ENCODE assay signal across 8 mouse cellular contexts in the genomic region with DNA sequence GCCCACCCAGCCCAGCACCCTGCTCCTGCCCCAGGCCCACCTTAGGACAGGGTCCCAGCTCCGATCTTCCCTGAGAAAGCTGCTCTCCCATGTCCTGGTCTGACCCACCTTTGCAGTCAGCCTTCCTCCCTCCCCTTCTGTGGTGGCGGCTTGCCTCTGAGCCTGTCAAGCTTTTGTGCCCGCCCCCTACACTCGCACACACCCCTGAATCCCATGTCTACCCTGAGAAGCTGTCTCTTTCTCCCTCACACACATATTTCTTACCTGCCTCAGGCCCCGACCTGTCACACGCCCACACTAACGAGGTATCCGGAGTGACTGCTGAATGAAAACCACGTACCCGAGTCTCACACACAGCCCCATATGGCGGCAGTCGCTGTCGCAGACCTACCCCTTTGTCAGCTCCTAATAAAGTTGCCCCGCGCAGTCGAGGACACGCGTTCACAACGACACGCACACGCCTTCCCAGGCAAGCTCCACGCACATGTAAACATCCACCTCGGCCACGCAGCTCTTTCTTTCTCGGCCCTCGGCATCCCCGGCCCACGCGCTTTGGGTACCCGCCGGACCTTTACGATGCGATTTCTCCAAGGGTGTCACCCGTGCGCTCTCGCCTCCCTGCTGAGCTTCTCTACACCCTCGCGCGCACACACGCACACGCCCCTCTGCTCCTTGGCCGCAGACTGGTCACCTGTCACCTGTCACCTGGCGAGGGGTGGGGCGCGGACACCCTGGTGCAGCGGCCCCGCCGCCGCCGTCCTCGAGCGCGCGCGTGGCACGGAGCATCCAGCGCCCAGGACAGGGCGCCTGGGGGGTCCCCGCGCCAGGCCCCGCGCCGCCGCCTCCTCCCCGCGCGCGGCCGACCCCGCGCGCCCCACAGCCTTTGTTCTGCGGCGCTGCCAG. TPM values are rescaled to one million over a fixed set of nuclear protein-coding genes. Genes with fewer than 3 reads are reported as not detected.
DNase-seq lines count a peak whose midpoint lies in the region; ATAC-seq and TF ChIP-seq lines count a peak whose summit lies in the region.

No protein-coding gene starts in this region.

- H3K4me1 ChIP-seq in lung, adult 2 months (ENCODE audit: control insufficient read depth, insufficient read depth, low read length), result peaks cover 4% of the 10 kb centered on the region; the same call in 1 of the 2 replicates
- H3K4me1 ChIP-seq in forebrain, postnatal 0 days (ENCODE audit: insufficient read depth), result peaks cover 23% of the 10 kb centered on the region
- H3K4me1 ChIP-seq in limb, embryonic 10.5 days, result peaks cover 25% of the 10 kb centered on the region
- peaks cover 5% of the 10 kb centered on the region; the same call in 1 of the 2 replicates for H3K4me1 ChIP-seq in neural tube, embryonic 11.5 days (ENCODE audit: control insufficient read depth, insufficient read depth, low read length)

- DNase-seq in lung, adult 2 months, result no peak
- no peak for DNase-seq in lung, postnatal 25 days (ENCODE audit: low spot score)
- DNase-seq in forebrain, postnatal 0 days, result peak; percentile 79
- DNase-seq in limb, embryonic 10.5 days (ENCODE audit: low spot score), result peak; percentile 54
- DNase-seq in neural tube, embryonic 11.5 days (ENCODE audit: low spot score), result peak; percentile 61
- no peak for DNase-seq in spleen, postnatal 14 days (ENCODE audit: low spot score in 2 of 2)

- no peak for TF ChIP-seq CTCF in lung, adult 2 months (IDR thresholded peaks at IDR 0.05; ENCODE audit: insufficient read depth, low read length)
- TF ChIP-seq CTCF in forebrain, postnatal 0 days (IDR thresholded peaks at IDR 0.05; ENCODE audit: low read depth), result no peak

- peak overlapping the region; percentile 97 for H3K27ac ChIP-seq in forebrain, postnatal 0 days (ENCODE audit: low read depth, low read length)
- H3K27ac ChIP-seq in limb, embryonic 10.5 days, result peak overlapping the region; percentile 87
- H3K27ac ChIP-seq in neural tube, embryonic 11.5 days (ENCODE audit: low read depth, low read length), result peak overlapping the region; percentile 49

- peak overlapping the region; percentile 73 for H3K4me3 ChIP-seq in lung, adult 2 months (replicated peaks; ENCODE audit: extremely low read depth, low read depth, low read length)
- H3K4me3 ChIP-seq in forebrain, postnatal 0 days (ENCODE audit: low read depth, low read length), result peak overlapping the region; percentile 95
- H3K4me3 ChIP-seq in limb, embryonic 10.5 days, result peak overlapping the region; percentile 80
- H3K4me3 ChIP-seq in neural tube, embryonic 11.5 days (ENCODE audit: low read depth, low read length), result peak overlapping the region; percentile 75

- H3K27me3 ChIP-seq in forebrain, postnatal 0 days (ENCODE audit: insufficient read depth, low read length), result no peaks in the 10 kb centered on the region
- peaks cover 40% of the 10 kb centered on the region for H3K27me3 ChIP-seq in limb, embryonic 10.5 days (ENCODE audit: low read depth, poor library complexity, severe bottlenecking)
- no peaks in the 10 kb centered on the region for H3K27me3 ChIP-seq in neural tube, embryonic 11.5 days (ENCODE audit: control insufficient read depth, insufficient read depth, low read length)

- H3K9ac ChIP-seq in forebrain, postnatal 0 days, result peak overlapping the region; percentile 98
- peak overlapping the region; percentile 88 for H3K9ac ChIP-seq in neural tube, embryonic 11.5 days (ENCODE audit: low read length)

- no peak for TF ChIP-seq POLR2A in lung, adult 2 months (IDR thresholded peaks at IDR 0.05; ENCODE audit: borderline replicate concordance, extremely low read depth, low read depth, low read length)

- H3K36me3 ChIP-seq in forebrain, postnatal 0 days (ENCODE audit: insufficient read depth), result no peaks in the 10 kb centered on the region
- H3K36me3 ChIP-seq in limb, embryonic 10.5 days, result peaks cover 7% of the 10 kb centered on the region; the same call in 1 of the 2 replicates
- no peaks in the 10 kb centered on the region for H3K36me3 ChIP-seq in neural tube, embryonic 11.5 days (ENCODE audit: control insufficient read depth, insufficient read depth, low read length)

- H3K4me2 ChIP-seq in forebrain, postnatal 0 days (ENCODE audit: low read depth), result peak overlapping the region; percentile 80
- peak overlapping the region; percentile 73 for H3K4me2 ChIP-seq in neural tube, embryonic 11.5 days (ENCODE audit: low read depth)

- WGBS in lung, adult 2 months, result 5% methylated on average over 74 of the region's 74 CpGs
- WGBS in forebrain, postnatal 0 days, result under 1% methylated on average over 60 of the region's 74 CpGs
- WGBS in limb, embryonic 10.5 days, result 4% methylated on average over 74 of the region's 74 CpGs
- WGBS in neural tube, embryonic 11.5 days, result 3% methylated on average over 67 of the region's 74 CpGs

- ATAC-seq in common myeloid progenitor, adult 5-6 weeks (replicated peaks; ENCODE audit: low read depth, poor library complexity, severe bottlenecking), result 0 out of 2 replicates have a peak, but pooled peaks have one; percentile 19
- ATAC-seq in forebrain, postnatal 0 days, result peak; percentile 73
- ATAC-seq in neural tube, embryonic 11.5 days (ENCODE audit: insufficient read depth, low FRiP score, low TSS enrichment), result peak; percentile 62
- no peak for ATAC-seq in inflammation-experienced regulatory T-cells, adult 6 months

- no peaks in the 10 kb centered on the region for H3K9me3 ChIP-seq in forebrain, postnatal 0 days (ENCODE audit: low read length)
- no peaks in the 10 kb centered on the region for H3K9me3 ChIP-seq in limb, embryonic 10.5 days (replicated peaks)
- no peaks in the 10 kb centered on the region for H3K9me3 ChIP-seq in neural tube, embryonic 11.5 days (ENCODE audit: control insufficient read depth, low read length)

RNA-seq across cellular contexts. Expression of a gene that starts 0.6 kb away (rescaled TPM):
- 35.8 and 51.4 TPM in 2 replicates for polyA plus RNA-seq in lung, adult 2 months (2012; rRNA removed)
- total RNA-seq in common myeloid progenitor, adult 5-6 weeks (2017), result 0.55 TPM in 1 of 2 replicates, not detected in the other
- 917 and 954 TPM in 2 replicates for total RNA-seq in forebrain, postnatal 0 days (2014; rRNA removed)
- polyA plus RNA-seq in forebrain, postnatal 0 days (2015; fragmentation: Nextera tagmentation; extraction: Ambion mirVana), result 702 and 718 TPM in 2 replicates
- polyA plus RNA-seq in limb, embryonic 10.5 days (2016; fragmentation: Nextera tagmentation; extraction: Ambion mirVana), result 31.1 and 50.4 TPM in 2 replicates
- 129 and 135 TPM in 2 replicates for polyA plus RNA-seq in neural tube, embryonic 11.5 days (2014; fragmentation: Nextera tagmentation; extraction: Ambion mirVana)
- not detected for polyA plus RNA-seq in inflammation-experienced regulatory T-cells, adult 6 months (2017; shearing (Covaris generic))

RNA-seq across cellular contexts. Expression of a gene that starts 24.4 kb away (rescaled TPM):
- polyA plus RNA-seq in lung, adult 2 months (2012; rRNA removed), result 11.1 and 12.6 TPM in 2 replicates
- 188 TPM in 2 replicates for total RNA-seq in common myeloid progenitor, adult 5-6 weeks (2017)
- total RNA-seq in forebrain, postnatal 0 days (2014; rRNA removed), result 14.8 and 19.3 TPM in 2 replicates
- 14.1 and 14.9 TPM in 2 replicates for polyA plus RNA-seq in forebrain, postnatal 0 days (2015; fragmentation: Nextera tagmentation; extraction: Ambion mirVana)
- polyA plus RNA-seq in limb, embryonic 10.5 days (2016; fragmentation: Nextera tagmentation; extraction: Ambion mirVana), result 281 and 283 TPM in 2 replicates
- 194 and 219 TPM in 2 replicates for polyA plus RNA-seq in neural tube, embryonic 11.5 days (2014; fragmentation: Nextera tagmentation; extraction: Ambion mirVana)
- polyA plus RNA-seq in inflammation-experienced regulatory T-cells, adult 6 months (2017; shearing (Covaris generic)), result 10 to 100 TPM; 18.8 to 61.4 (median 19.9) TPM

RNA-seq across cellular contexts. Expression of a gene that starts 27.8 kb away (rescaled TPM):
- 176 and 184 TPM in 2 replicates for polyA plus RNA-seq in lung, adult 2 months (2012; rRNA removed)
- 27.9 and 32.5 TPM in 2 replicates for total RNA-seq in common myeloid progenitor, adult 5-6 weeks (2017)
- total RNA-seq in forebrain, postnatal 0 days (2014; rRNA removed), result 45.0 and 69.2 TPM in 2 replicates
- 35.0 and 41.4 TPM in 2 replicates for polyA plus RNA-seq in forebrain, postnatal 0 days (2015; fragmentation: Nextera tagmentation; extraction: Ambion mirVana)
- polyA plus RNA-seq in limb, embryonic 10.5 days (2016; fragmentation: Nextera tagmentation; extraction: Ambion mirVana), result 48.7 and 60.3 TPM in 2 replicates
- polyA plus RNA-seq in neural tube, embryonic 11.5 days (2014; fragmentation: Nextera tagmentation; extraction: Ambion mirVana), result 44.8 and 48.8 TPM in 2 replicates
- polyA plus RNA-seq in inflammation-experienced regulatory T-cells, adult 6 months (2017; shearing (Covaris generic)), result 10 to 100 TPM; 46.5 to 64.8 (median 52.8) TPM

RNA-seq across cellular contexts. Expression of a gene that starts 32.4 kb away (rescaled TPM):
- 80.0 and 90.8 TPM in 2 replicates for polyA plus RNA-seq in lung, adult 2 months (2012; rRNA removed)
- 20.7 and 46.4 TPM in 2 replicates for total RNA-seq in common myeloid progenitor, adult 5-6 weeks (2017)
- 37.0 and 50.5 TPM in 2 replicates for total RNA-seq in forebrain, postnatal 0 days (2014; rRNA removed)
- polyA plus RNA-seq in forebrain, postnatal 0 days (2015; fragmentation: Nextera tagmentation; extraction: Ambion mirVana), result 30.4 and 31.1 TPM in 2 replicates
- 22.9 and 25.3 TPM in 2 replicates for polyA plus RNA-seq in limb, embryonic 10.5 days (2016; fragmentation: Nextera tagmentation; extraction: Ambion mirVana)
- polyA plus RNA-seq in neural tube, embryonic 11.5 days (2014; fragmentation: Nextera tagmentation; extraction: Ambion mirVana), result 22.9 and 28.4 TPM in 2 replicates
- 10 to 100 TPM; 39.2 to 72.4 (median 62.7) TPM for polyA plus RNA-seq in inflammation-experienced regulatory T-cells, adult 6 months (2017; shearing (Covaris generic))

Comparison
In these comparisons a context has a peak if more than half of its experiments do, and no peak if none do; other contexts are left out.
1. DNase-seq: peak in forebrain, postnatal 0 days (single experiment), limb, embryonic 10.5 days (single experiment) and neural tube, embryonic 11.5 days (single experiment); none in lung, adult 2 months (single experiment), lung, postnatal 25 days (single experiment) and spleen, postnatal 14 days (0 of 2).
2. RNA of a gene that starts 0.6 kb away (polyA plus RNA-seq): 702 to 718 TPM in forebrain, postnatal 0 days, 129 to 135 TPM in neural tube, embryonic 11.5 days, 31.1 to 50.4 TPM in limb, embryonic 10.5 days and 35.8 to 51.4 TPM in lung, adult 2 months; not detected in inflammation-experienced regulatory T-cells, adult 6 months; every median in the first group is over 10 times any median in the second.
3. Peak in every context shown above with its lines, with median percentiles within 50 percentile points of each other: H3K4me3 ChIP-seq and H3K27ac ChIP-seq.